Mouse (Mus musculus) liver, postnatal 0 days (tissue): ENCODE measurements at regions not wholly inside any gene's neighbourhood (a gene's known extent, or its start where the extent isn't known, plus 50 kb on each side); places are given as distances from the start of the nearest gene placed in this dataset.

Experiments used
- CTCF ChIP-seq: sonication (generic); IDR thresholded peaks from 2 replicates; pipeline ENCODE4 v1.5.1; 2016; ENCODE audit warnings: antibody characterized with exemption, low read depth
- EP300 ChIP-seq: IDR thresholded peaks from 2 replicates; pipeline ENCODE4 v1.6.1; 2016; ENCODE audit warnings: antibody characterized with exemption, low read depth, mild to moderate bottlenecking

GRCm38 (mm10) chr14:46019240-46020025, 359.8 kb upstream of the Gm15217 start:
- TF ChIP-seq CTCF (no peak), EP300 (no peak)
